Mouse (Mus musculus) midbrain, embryonic 12.5 days (tissue): Measurements from ENCODE around the gene Timm29. TPM values are rescaled to one million over a fixed set of nuclear protein-coding genes. Genes with fewer than 3 reads are reported as not detected.
"Not testable (repeated sequence)": the region's sequence is repeated elsewhere in the genome, so short reads cannot be mapped to it uniquely, and the experiment has no call there.

Experiments
- ATAC-seq: fragments of 200-750 bp; cut with Nextera tagmentation; 2 replicates; pipeline ENCODE4 v1.8.0; 2017; ENCODE audit warnings: low read depth, moderate TSS enrichment, moderate library complexity; ENCODE audit not compliant: low FRiP score
- H3K27ac ChIP-seq: fragments of 300-500 bp; sonication (generic); replicated peaks from 2 replicates; pipeline ENCODE4 v1.5.1; 2016; ENCODE audit warnings: mild to moderate bottlenecking
- H3K27me3 ChIP-seq: fragments of 300-500 bp; sonication (generic); 2 replicates; pipeline ENCODE4 v1.6.1; 2016; ENCODE audit warnings: mild to moderate bottlenecking
- H3K36me3 ChIP-seq: fragments of 300-500 bp; sonication (generic); 2 replicates; pipeline ENCODE4 v1.6.1; 2016
- H3K4me1 ChIP-seq: fragments of 300-500 bp; sonication (generic); 2 replicates; pipeline ENCODE4 v1.6.1; 2016
- H3K4me2 ChIP-seq: fragments of 300-500 bp; sonication (generic); replicated peaks from 2 replicates; pipeline ENCODE4 v1.6.1; 2016; ENCODE audit warnings: mild to moderate bottlenecking, moderate library complexity
- H3K4me3 ChIP-seq: fragments of 300-500 bp; sonication (generic); 2 replicates; pipeline ENCODE4 v1.5.1; 2016; ENCODE audit warnings: mild to moderate bottlenecking
- H3K9ac ChIP-seq: fragments of 300-500 bp; sonication (generic); replicated peaks from 2 replicates; pipeline ENCODE4 v1.6.1; 2016; ENCODE audit warnings: mild to moderate bottlenecking, moderate library complexity
- H3K9me3 ChIP-seq: fragments of 300-500 bp; sonication (generic); 2 replicates; pipeline ENCODE4 v1.6.1; 2016; ENCODE audit warnings: mild to moderate bottlenecking
- WGBS: fragments of 180-500 bp; shearing (Covaris S2); methylation state at CpG from one replicate; pipeline ENCODE4 v1.1.7; 2016; 5-methylcytosine and 5-hydroxymethylcytosine counted together
- polyA plus RNA-seq: library from polyadenylated mRNA; unstranded; fragments of >200 nt; fragmentation: Nextera tagmentation; extraction: Ambion mirVana; gene quantifications from 2 replicates; pipeline ENCODE4 v1.2.1, GENCODE M21; 2016

The Timm29 gene
- polyA plus RNA-seq, 1 experiment from 2014 or later: 57.6 TPM

GRCm38 (mm10) chr9:21588350-21588749 is 4.2 kb upstream of the Timm29 start:
- H3K36me3 ChIP-seq: peaks cover 65% of the 10 kb centered on the region
- 94% methylated on average over 8 of the region's 8 CpGs for WGBS

DNA sequence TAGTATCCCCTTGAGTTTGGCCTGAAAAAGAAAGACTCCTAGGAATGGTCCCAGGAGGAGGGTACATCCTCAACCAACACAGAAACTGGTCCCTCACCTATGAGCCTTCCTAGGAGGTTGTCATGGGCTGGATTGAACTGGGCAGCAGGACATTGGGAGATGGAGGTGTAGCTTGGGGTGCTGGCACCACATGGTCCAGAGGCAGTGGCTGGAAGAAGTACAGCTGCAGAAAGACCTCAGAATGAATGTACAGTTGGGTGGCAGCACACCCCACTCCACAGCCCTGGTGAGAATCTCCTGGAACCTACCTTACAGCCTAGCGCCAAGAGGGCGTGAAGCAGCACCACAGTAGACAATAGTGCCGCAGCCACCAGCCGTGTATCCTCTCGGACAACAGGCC is 3.0 kb upstream of the Timm29 start:
- WGBS: 88% methylated on average over 5 of the region's 5 CpGs
- no peak overlapping the region for H3K27ac ChIP-seq
- no peak for ATAC-seq

More at GRCm38 (mm10) chr9:21588350-21588749, 4.2 kb upstream of the Timm29 start:
- no peak overlapping the region for H3K9ac ChIP-seq
- no peaks in the 10 kb centered on the region for H3K9me3 ChIP-seq
- H3K4me3 ChIP-seq: no peak overlapping the region
- no peak overlapping the region for H3K27ac ChIP-seq
- ATAC-seq: no peak
- no peak overlapping the region for H3K4me2 ChIP-seq
- peaks cover 9% of the 10 kb centered on the region for H3K4me1 ChIP-seq
- no peaks in the 10 kb centered on the region for H3K27me3 ChIP-seq

DNA sequence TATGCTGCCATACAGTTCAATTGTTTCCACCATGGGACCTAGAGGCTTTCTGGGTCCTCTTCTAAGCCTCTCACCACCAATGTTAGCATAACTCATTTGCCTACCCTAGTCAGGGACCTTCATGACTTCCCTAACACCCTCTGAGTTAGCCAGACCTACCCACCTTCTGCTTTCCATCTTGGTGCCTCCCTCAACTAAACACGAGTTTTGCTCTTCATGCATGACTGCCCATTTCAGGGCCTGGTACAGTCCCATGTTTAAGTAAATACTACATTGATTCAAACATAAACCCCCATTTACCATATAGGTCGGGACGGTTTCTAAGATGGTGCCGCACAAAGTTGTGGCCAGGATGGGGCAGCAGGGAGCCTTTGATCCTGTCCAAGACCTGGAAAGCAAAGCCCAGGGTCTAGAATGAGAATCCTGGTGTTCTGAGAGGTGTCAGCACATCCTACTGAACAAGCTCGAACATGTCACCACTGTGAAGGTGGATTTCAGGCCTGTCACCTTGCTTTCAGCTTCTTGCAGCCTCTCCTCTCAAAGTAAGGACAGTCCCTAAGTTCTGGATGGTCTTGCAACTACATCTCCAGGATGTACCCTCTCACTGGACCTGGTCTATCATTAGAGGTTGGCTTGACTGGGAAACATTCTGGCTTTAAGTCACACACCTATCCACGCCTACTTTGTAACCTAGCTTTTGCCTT is 1.2 kb upstream of the Timm29 start:
- no peaks in the 10 kb centered on the region for H3K9me3 ChIP-seq
- ATAC-seq: no peak
- H3K4me1 ChIP-seq: peaks cover 31% of the 10 kb centered on the region
- no peak overlapping the region for H3K27ac ChIP-seq
- H3K4me2 ChIP-seq: peak overlapping the region; percentile 98; the same call in 1 of the 2 replicates
- H3K4me3 ChIP-seq: no peak overlapping the region
- H3K9ac ChIP-seq: no peak overlapping the region
- peaks cover 48% of the 10 kb centered on the region for H3K36me3 ChIP-seq
- H3K27me3 ChIP-seq: no peaks in the 10 kb centered on the region
- WGBS: 85% methylated on average over 6 of the region's 6 CpGs

More for the DNA sequence above, 3.0 kb upstream of the Timm29 start:
- Histone ChIP-seq H3K4me3 (no peak overlapping the region), H3K4me2 (no peak overlapping the region), H3K9me3 (no peaks in the 10 kb centered on the region), H3K9ac (no peak overlapping the region), H3K27me3 (no peaks in the 10 kb centered on the region), H3K4me1 (peaks cover 21% of the 10 kb centered on the region), H3K36me3 (peaks cover 55% of the 10 kb centered on the region)

DNA sequence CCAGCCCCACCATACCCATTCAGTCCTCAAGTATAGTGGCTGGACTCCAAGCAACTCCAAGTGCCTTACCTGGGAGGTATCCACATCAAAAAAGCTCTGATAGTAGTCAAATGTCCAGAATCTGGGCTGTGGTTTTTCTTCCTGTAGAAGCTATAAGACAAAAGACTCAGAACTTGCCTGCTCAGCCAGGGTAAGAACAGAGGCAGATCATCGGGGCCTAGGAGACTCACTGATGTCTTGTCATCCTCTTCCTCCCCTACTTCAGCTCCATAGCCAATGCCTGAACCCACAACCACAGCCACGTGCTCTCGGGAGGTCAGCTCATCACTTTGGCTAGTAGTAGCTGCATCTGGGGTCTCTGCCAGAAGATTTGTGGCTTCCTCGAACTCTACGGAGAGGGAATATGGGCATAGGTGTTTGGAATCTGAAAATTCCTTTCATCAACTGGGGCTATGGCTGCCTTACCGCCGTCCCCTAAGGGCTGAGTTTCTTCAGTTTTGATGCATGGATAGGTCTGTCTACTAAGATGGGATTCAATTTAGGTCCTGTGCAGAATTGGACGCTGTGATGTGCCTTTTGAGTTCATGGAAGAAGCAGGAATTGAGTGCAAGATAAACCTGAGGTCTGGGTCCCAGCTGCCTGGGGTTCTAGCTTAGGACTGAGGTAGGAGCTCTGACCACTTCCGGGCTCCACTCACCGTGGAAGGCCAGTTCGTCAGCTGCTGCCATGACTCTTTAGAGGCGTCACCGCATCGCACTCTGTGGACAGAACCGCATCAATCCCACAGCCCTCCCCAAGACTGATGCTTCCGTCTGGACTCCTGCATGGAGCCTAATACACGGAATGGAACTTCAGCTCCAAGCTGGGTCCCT is 455 bp upstream of the Timm29 start:
- Histone ChIP-seq H3K9ac (peak overlapping the region; percentile 92; the same call in 1 of the 2 replicates), H3K4me3 (peak overlapping the region; percentile 99), H3K9me3 (no peaks in the 10 kb centered on the region), H3K27ac (peak overlapping the region; percentile 83), H3K27me3 (no peaks in the 10 kb centered on the region), H3K36me3 (peaks cover 42% of the 10 kb centered on the region), H3K4me1 (peaks cover 31% of the 10 kb centered on the region), H3K4me2 (peak overlapping the region; percentile 98)
- WGBS: 25% methylated on average over 17 of the region's 17 CpGs
- ATAC-seq: peak; percentile 74; the same call in 1 of the 2 replicates

DNA sequence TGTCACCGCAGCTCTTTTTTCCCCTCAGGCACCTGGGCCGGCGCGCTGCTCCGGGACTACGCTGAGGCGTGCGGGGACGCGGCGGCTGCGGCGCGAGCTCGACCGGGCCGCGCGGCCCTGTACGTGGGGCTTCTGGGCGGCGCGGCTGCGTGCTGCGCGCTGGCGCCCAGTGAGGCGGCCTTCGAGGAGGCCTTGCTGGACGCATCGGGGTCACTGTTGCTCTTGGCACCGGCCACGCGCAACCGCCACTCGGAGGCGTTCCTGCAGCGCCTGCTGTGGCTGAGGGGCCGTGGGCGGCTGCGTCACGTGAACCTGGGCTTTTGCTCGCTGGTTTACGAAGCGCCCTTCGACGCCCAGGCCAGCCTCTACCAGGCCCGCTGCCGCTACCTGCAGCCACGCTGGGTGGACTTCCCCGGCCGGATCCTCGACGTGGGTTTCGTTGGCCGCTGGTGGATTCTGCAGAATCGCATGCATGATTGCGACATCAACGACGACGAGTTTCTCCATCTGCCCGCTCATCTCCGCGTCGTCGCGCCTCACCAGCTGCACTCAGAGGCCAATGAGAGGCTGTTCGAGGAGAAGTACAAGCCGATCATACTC is 700 bp downstream of the Timm29 start:
- H3K4me2 ChIP-seq: peak overlapping the region; percentile 98
- peaks cover 31% of the 10 kb centered on the region for H3K36me3 ChIP-seq
- peak overlapping the region; percentile 99 for H3K4me3 ChIP-seq
- H3K27me3 ChIP-seq: no peaks in the 10 kb centered on the region
- H3K9me3 ChIP-seq: no peaks in the 10 kb centered on the region
- H3K9ac ChIP-seq: peak overlapping the region; percentile 92
- ATAC-seq: no peak
- peak overlapping the region; percentile 83 for H3K27ac ChIP-seq
- H3K4me1 ChIP-seq: peaks cover 31% of the 10 kb centered on the region
- 3% methylated on average over 54 of the region's 69 CpGs for WGBS

- peak overlapping the region; percentile 98 for H3K4me2 ChIP-seq
- H3K9ac ChIP-seq, H3K9me3 ChIP-seq, ATAC-seq, H3K27me3 ChIP-seq, H3K27ac ChIP-seq: not testable (repeated sequence)
- peak overlapping the region; percentile 99 for H3K4me3 ChIP-seq
- WGBS: 91% methylated on average over 8 of the region's 8 CpGs
- peaks cover 31% of the 10 kb centered on the region for H3K4me1 ChIP-seq
- peaks cover 20% of the 10 kb centered on the region for H3K36me3 ChIP-seq
These were observed 1.8 kb downstream of the Timm29 start for GRCm38 (mm10) chr9:21594350-21594749.

GRCm38 (mm10) chr9:21594838-21595237 is 2.3 kb downstream of the Timm29 start:
- Histone ChIP-seq H3K4me1 (peaks cover 31% of the 10 kb centered on the region), H3K9me3 (no peaks in the 10 kb centered on the region), H3K27ac (no peak overlapping the region), H3K36me3 (peaks cover 16% of the 10 kb centered on the region), H3K9ac (no peak overlapping the region), H3K27me3 (no peaks in the 10 kb centered on the region), H3K4me2 (no peak overlapping the region), H3K4me3 (no peak overlapping the region)
- 92% methylated on average over 2 of the region's 2 CpGs for WGBS
- ATAC-seq: no peak

- Histone ChIP-seq H3K4me3 (no peak overlapping the region), H3K9me3 (no peaks in the 10 kb centered on the region), H3K27ac (no peak overlapping the region), H3K36me3 (peaks cover 13% of the 10 kb centered on the region; the same call in 1 of the 2 replicates), H3K27me3 (no peaks in the 10 kb centered on the region), H3K4me1 (peaks cover 23% of the 10 kb centered on the region), H3K9ac (no peak overlapping the region), H3K4me2 (no peak overlapping the region)
- 35% methylated on average over 2 of the region's 2 CpGs for WGBS
- no peak for ATAC-seq
These were observed 5.7 kb downstream of the Timm29 start for GRCm38 (mm10) chr9:21598198-21598597.

DNA sequence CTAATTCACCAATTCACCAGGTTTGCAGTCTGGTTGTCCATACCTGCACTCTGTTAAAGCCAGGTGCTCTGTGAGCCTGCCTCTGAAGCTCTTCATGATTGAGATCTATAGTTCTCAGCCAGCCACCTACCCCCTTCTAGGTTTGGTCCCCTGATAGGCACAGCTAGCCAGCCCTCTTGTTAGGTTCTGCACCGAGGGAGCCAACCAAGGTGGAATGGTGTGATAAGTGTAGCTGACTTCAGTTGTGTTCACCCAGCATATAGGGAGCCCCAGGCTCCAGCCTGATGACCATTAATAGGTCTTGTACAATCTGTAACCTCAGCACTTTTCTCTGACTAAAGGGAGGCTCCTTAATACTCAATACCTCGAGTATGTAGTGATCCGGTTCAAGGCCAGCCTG is 7.7 kb downstream of the Timm29 start:
- no peak for ATAC-seq

DNA sequence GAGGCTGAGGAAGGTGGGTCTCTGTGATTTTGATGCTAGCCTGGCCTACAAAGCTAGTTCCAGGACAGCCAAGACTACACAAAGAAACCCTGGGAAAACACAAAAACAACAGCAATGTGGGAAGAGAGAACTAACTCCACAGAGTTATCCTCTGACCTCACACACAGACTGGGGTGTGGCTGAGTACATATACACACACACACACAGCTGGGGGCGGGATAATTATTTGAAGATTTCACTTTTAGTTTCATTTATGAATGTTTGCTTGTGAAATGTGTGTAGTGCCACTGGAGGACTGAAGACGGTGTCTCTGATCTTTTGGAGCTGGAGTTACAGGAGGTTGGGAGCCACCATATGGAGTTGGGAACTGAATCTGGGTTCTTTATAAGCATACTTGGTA is 8.6 kb downstream of the Timm29 start:
- Histone ChIP-seq H3K4me2 (no peak overlapping the region), H3K4me3 (no peak overlapping the region), H3K4me1 (no peaks in the 10 kb centered on the region), H3K9ac (no peak overlapping the region), H3K9me3 (no peaks in the 10 kb centered on the region), H3K36me3 (peaks cover 4% of the 10 kb centered on the region; the same call in 1 of the 2 replicates), H3K27me3 (no peaks in the 10 kb centered on the region), H3K27ac (no peak overlapping the region)
- no peak for ATAC-seq
- WGBS: 89% methylated on average over 2 of the region's 2 CpGs

More for the DNA sequence above, 7.7 kb downstream of the Timm29 start:
- H3K4me3 ChIP-seq: no peak overlapping the region
- WGBS: 81% methylated on average over 3 of the region's 3 CpGs
- no peaks in the 10 kb centered on the region for H3K27me3 ChIP-seq
- no peak overlapping the region for H3K4me2 ChIP-seq
- H3K27ac ChIP-seq: no peak overlapping the region
- no peaks in the 10 kb centered on the region for H3K9me3 ChIP-seq
- peaks cover 3% of the 10 kb centered on the region; the same call in 1 of the 2 replicates for H3K4me1 ChIP-seq
- peaks cover 8% of the 10 kb centered on the region; the same call in 1 of the 2 replicates for H3K36me3 ChIP-seq
- H3K9ac ChIP-seq: no peak overlapping the region

GRCm38 (mm10) chr9:21601722-21602399 is 9.3 kb downstream of the Timm29 start:
- no peaks in the 10 kb centered on the region for H3K9me3 ChIP-seq
- H3K4me3 ChIP-seq: no peak overlapping the region
- H3K4me2 ChIP-seq: no peak overlapping the region
- no peak overlapping the region for H3K9ac ChIP-seq
- ATAC-seq: peak; percentile 71; the same call in 1 of the 2 replicates
- no peaks in the 10 kb centered on the region for H3K4me1 ChIP-seq
- no peak overlapping the region for H3K27ac ChIP-seq
- no peaks in the 10 kb centered on the region for H3K36me3 ChIP-seq
- 47% methylated on average over 10 of the region's 10 CpGs for WGBS
- H3K27me3 ChIP-seq: no peaks in the 10 kb centered on the region
